Mouse (Mus musculus): ENCODE results near the gene Mctp1. TPM values are rescaled to one million over a fixed set of nuclear protein-coding genes. Genes with fewer than 3 reads are reported as not detected.
"Not testable (repeated sequence)": the region's sequence is repeated elsewhere in the genome, so short reads cannot be mapped to it uniquely, and the experiment has no call there.

Gene Mctp1
- polyA plus RNA-seq, 1 experiment from 2014 or later = 0.33 TPM

DNA sequence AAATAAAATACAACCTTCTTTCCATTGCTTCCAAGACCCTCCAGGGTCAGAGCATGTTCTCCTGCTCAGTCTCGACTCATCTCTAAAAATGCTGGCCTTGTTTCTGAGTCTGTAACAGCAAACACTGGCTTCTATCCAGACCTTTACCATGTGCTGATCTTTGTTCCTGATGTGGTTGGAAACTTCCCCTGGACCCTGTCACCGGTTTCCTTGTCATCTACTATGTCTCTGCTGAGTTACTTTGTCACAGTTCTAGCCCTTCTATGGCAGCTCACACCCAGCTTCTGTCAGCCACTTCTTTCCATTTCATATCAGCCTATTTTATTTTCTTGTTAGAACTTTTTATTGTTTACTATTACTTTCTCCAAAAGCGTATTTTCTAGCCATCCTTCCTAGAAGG lies 177.3 kb downstream of the Mctp1 start:
- Histone ChIP-seq H3K27ac (no peak overlapping the region), H3K27me3 (ENCODE audit: insufficient read depth, low read length) (no peaks in the 10 kb centered on the region), H3K36me3 (ENCODE audit: insufficient read depth, low read length) (no peaks in the 10 kb centered on the region), H3K4me3 (replicated peaks; ENCODE audit: low read depth, low read length) (no peak overlapping the region), H3K4me1 (replicated peaks; ENCODE audit: insufficient read depth, low read length) (no peaks in the 10 kb centered on the region), H3K9ac (ENCODE audit: low read depth, low read length) (no peak overlapping the region), H3K9me3 (replicated peaks; ENCODE audit: low read length) (no peaks in the 10 kb centered on the region), H3K4me2 (ENCODE audit: low read length) (no peak overlapping the region)
- ATAC-seq (replicated peaks; ENCODE audit: low FRiP score, low read depth) (no peak), DNase-seq (ENCODE audit: low spot score) (no peak)
- 82% methylated on average over 3 of the region's 3 CpGs for WGBS
- TF ChIP-seq CTCF (IDR thresholded peaks at IDR 0.05; ENCODE audit: low read depth) = no peak

DNA sequence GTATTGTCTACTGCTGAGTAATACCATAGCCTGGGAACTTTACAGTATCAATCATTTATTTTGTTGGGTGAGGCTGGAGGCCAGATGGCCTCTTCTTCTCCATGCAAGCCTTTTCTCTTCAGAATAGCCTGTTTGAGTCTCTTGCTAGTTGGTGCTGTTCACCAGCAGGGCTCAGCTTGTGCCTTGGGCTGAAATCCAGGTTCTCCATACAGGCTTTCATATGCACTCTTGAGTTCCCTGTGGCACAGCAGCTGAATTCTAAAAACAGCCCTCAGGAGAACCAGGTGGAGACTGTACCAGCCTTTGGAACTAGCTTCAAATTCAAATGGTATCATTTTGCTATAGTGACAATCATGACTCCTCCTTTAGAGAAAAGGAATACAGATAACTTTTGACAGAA lies 179.7 kb downstream of the Mctp1 start:
- ATAC-seq (replicated peaks; ENCODE audit: low FRiP score, low read depth) = no peak
- no peaks in the 10 kb centered on the region for H3K9me3 ChIP-seq (replicated peaks; ENCODE audit: low read length)

DNA sequence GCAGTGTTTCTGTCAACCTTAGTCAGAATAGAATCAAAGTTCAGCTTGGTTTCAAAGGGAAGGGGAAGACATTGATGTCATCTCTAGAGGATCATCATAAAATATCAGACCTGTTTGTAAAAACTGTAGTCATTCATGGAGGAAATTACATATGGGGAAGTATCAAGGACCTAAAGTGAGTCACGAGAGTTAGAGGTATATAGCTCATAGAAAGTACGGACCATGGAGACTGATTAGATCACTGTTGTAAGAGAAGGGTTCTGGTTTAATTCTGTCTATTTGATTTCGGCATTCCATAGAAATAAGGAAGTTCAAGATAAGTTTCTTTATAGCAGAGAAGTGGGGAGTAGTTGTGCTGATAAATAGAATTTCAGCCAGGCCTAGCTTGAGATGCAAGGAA lies 181.7 kb downstream of the Mctp1 start:
- TF ChIP-seq CTCF (IDR thresholded peaks at IDR 0.05; ENCODE audit: low read depth) = no peak
- H3K4me2 ChIP-seq (ENCODE audit: low read length) = no peak overlapping the region

More for the DNA sequence above, 179.7 kb downstream of the Mctp1 start:
- DNase-seq (ENCODE audit: low spot score) = no peak
- Histone ChIP-seq H3K4me1 (replicated peaks; ENCODE audit: insufficient read depth, low read length) (no peaks in the 10 kb centered on the region), H3K27me3 (ENCODE audit: insufficient read depth, low read length) (no peaks in the 10 kb centered on the region), H3K4me2 (ENCODE audit: low read length) (no peak overlapping the region), H3K27ac (no peak overlapping the region), H3K9ac (ENCODE audit: low read depth, low read length) (no peak overlapping the region), H3K36me3 (ENCODE audit: insufficient read depth, low read length) (no peaks in the 10 kb centered on the region), H3K4me3 (replicated peaks; ENCODE audit: low read depth, low read length) (no peak overlapping the region)
- no peak for TF ChIP-seq CTCF (IDR thresholded peaks at IDR 0.05; ENCODE audit: low read depth)

DNA sequence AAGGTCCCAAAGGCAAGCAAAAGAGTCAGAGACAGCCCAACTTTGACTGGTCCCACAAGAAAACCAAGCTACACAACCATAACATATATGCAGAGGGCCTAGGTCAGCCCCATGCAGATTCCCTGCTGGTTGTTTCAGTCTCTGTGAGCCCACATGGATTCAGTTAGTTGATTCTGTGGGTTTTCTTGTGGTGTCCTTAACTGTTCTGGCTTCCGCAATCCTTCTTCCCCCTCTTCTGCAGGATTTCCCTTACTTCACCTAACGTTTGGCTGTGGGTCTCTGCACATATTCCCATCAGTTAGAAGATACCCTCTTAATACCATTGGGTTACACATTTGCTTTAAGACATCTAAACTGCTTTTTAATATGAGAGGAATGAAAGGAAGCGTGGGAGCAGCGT lies 183.1 kb downstream of the Mctp1 start:
- Histone ChIP-seq H3K36me3 (ENCODE audit: insufficient read depth, low read length) (no peaks in the 10 kb centered on the region), H3K9me3 (replicated peaks; ENCODE audit: low read length) (no peaks in the 10 kb centered on the region), H3K4me3 (replicated peaks; ENCODE audit: low read depth, low read length) (no peak overlapping the region), H3K27ac (no peak overlapping the region), H3K27me3 (ENCODE audit: insufficient read depth, low read length) (no peaks in the 10 kb centered on the region), H3K9ac (ENCODE audit: low read depth, low read length) (no peak overlapping the region), H3K4me1 (replicated peaks; ENCODE audit: insufficient read depth, low read length) (no peaks in the 10 kb centered on the region), H3K4me2 (ENCODE audit: low read length) (no peak overlapping the region)
- WGBS = 88% methylated on average over 4 of the region's 4 CpGs
- TF ChIP-seq CTCF (IDR thresholded peaks at IDR 0.05; ENCODE audit: low read depth) = no peak
- ATAC-seq (replicated peaks; ENCODE audit: low FRiP score, low read depth) (no peak), DNase-seq (ENCODE audit: low spot score) (no peak)

More for the DNA sequence above, 181.7 kb downstream of the Mctp1 start:
- Histone ChIP-seq H3K4me3 (replicated peaks; ENCODE audit: low read depth, low read length) (no peak overlapping the region), H3K4me1 (replicated peaks; ENCODE audit: insufficient read depth, low read length) (no peaks in the 10 kb centered on the region), H3K27me3 (ENCODE audit: insufficient read depth, low read length) (no peaks in the 10 kb centered on the region), H3K36me3 (ENCODE audit: insufficient read depth, low read length) (no peaks in the 10 kb centered on the region), H3K27ac (no peak overlapping the region), H3K9ac (ENCODE audit: low read depth, low read length) (no peak overlapping the region), H3K9me3 (replicated peaks; ENCODE audit: low read length) (no peaks in the 10 kb centered on the region)
- WGBS = 87% methylated on average over 3 of the region's 3 CpGs
- DNase-seq (ENCODE audit: low spot score) (no peak), ATAC-seq (replicated peaks; ENCODE audit: low FRiP score, low read depth) (no peak)

GRCm38 (mm10) chr13:76568569-76569211 lies 184.4 kb downstream of the Mctp1 start:
- DNase-seq (ENCODE audit: low spot score) (no peak), ATAC-seq (replicated peaks; ENCODE audit: low FRiP score, low read depth) (no peak)
- Histone ChIP-seq H3K4me2 (ENCODE audit: low read length) (no peak overlapping the region), H3K4me3 (replicated peaks; ENCODE audit: low read depth, low read length) (no peak overlapping the region), H3K9me3 (replicated peaks; ENCODE audit: low read length) (no peaks in the 10 kb centered on the region), H3K27me3 (ENCODE audit: insufficient read depth, low read length) (no peaks in the 10 kb centered on the region), H3K9ac (ENCODE audit: low read depth, low read length) (no peak overlapping the region), H3K36me3 (ENCODE audit: insufficient read depth, low read length) (no peaks in the 10 kb centered on the region), H3K27ac (no peak overlapping the region), H3K4me1 (replicated peaks; ENCODE audit: insufficient read depth, low read length) (no peaks in the 10 kb centered on the region)
- WGBS = 70% methylated on average over 2 of the region's 2 CpGs
- peak; percentile 6; the same call in 1 of the 2 replicates for TF ChIP-seq CTCF (IDR thresholded peaks at IDR 0.05; ENCODE audit: low read depth)

DNA sequence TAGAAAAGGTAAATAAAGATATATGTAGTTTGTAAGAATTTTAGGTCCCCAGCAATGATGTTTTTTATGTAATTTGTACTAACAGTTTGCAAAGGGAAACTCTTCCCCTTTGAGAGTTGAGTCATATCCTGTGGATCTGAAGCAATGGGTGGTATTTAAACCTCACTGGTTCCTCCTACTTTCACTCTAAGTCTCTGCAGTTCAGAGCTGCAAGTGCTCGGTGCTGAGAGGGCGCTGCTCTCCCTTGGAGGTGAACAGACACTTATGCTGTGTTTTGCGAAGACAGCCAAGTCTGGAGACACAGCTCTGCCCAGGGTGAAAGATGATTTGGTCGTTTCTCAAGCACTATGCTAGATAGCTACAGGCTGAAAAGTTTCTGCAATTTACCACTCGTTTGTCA lies 195.1 kb downstream of the Mctp1 start:
- no peak overlapping the region for H3K27ac ChIP-seq
- H3K4me3 ChIP-seq (replicated peaks; ENCODE audit: low read depth, low read length) = no peak overlapping the region
- 34% methylated on average over 5 of the region's 5 CpGs for WGBS
- peak; percentile 10 for DNase-seq (ENCODE audit: low spot score)
- no peak overlapping the region for H3K4me2 ChIP-seq (ENCODE audit: low read length)
- H3K36me3 ChIP-seq (ENCODE audit: insufficient read depth, low read length) = no peaks in the 10 kb centered on the region
- H3K9ac ChIP-seq (ENCODE audit: low read depth, low read length) = no peak overlapping the region
- H3K27me3 ChIP-seq (ENCODE audit: insufficient read depth, low read length) = no peaks in the 10 kb centered on the region
- no peak for ATAC-seq (replicated peaks; ENCODE audit: low FRiP score, low read depth)
- H3K4me1 ChIP-seq (replicated peaks; ENCODE audit: insufficient read depth, low read length) = no peaks in the 10 kb centered on the region
- no peak for TF ChIP-seq CTCF (IDR thresholded peaks at IDR 0.05; ENCODE audit: low read depth)
- no peaks in the 10 kb centered on the region for H3K9me3 ChIP-seq (replicated peaks; ENCODE audit: low read length)

DNA sequence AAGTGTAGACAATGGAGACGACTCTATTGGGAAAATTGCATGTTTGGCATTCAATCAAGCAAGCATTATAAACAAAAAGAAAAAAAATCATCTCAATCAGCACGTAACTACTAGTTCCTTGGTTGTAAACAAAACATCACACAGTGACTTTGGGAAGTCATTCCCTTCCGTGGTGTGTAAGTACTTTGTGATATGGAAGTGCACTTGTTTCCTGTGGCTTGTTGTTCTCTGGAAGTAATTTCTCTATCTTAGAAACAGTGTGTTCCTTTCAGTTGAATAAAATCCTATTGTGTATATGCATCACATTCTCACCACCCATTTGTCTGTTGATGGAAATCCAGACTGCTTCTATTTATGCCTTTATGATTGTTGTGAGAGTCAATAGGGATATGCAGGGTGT lies 201.1 kb downstream of the Mctp1 start:
- H3K36me3 ChIP-seq (ENCODE audit: insufficient read depth, low read length) = no peaks in the 10 kb centered on the region
- no peak for TF ChIP-seq CTCF (IDR thresholded peaks at IDR 0.05; ENCODE audit: low read depth)
- no peaks in the 10 kb centered on the region for H3K27me3 ChIP-seq (ENCODE audit: insufficient read depth, low read length)
- no peak overlapping the region for H3K9ac ChIP-seq (ENCODE audit: low read depth, low read length)
- no peaks in the 10 kb centered on the region for H3K4me1 ChIP-seq (replicated peaks; ENCODE audit: insufficient read depth, low read length)
- no peak overlapping the region for H3K27ac ChIP-seq
- no peak overlapping the region for H3K4me3 ChIP-seq (replicated peaks; ENCODE audit: low read depth, low read length)
- no peak overlapping the region for H3K4me2 ChIP-seq (ENCODE audit: low read length)
- no peaks in the 10 kb centered on the region for H3K9me3 ChIP-seq (replicated peaks; ENCODE audit: low read length)
- WGBS = 77% methylated on average over 3 of the region's 3 CpGs
- ATAC-seq (replicated peaks; ENCODE audit: low FRiP score, low read depth) = no peak
- no peak for DNase-seq (ENCODE audit: low spot score)

DNA sequence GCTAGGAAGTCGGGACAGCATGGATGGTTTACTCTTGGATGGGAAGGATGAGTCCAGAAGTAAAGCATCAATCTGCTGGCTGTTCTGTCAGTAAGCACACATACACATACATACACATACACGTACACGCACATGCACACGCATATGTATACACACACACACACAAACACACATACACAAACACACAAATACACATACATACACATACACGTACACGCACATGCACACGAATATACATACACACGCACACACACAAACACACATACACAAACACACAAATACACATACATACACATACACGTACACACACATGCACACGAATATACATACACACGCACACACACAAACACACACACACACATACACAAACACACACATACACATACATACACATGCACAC lies 206.4 kb downstream of the Mctp1 start:
- H3K9me3 ChIP-seq (replicated peaks; ENCODE audit: low read length); H3K4me2 ChIP-seq (ENCODE audit: low read length); H3K27ac ChIP-seq; H3K27me3 ChIP-seq (ENCODE audit: insufficient read depth, low read length); DNase-seq (ENCODE audit: low spot score); H3K9ac ChIP-seq (ENCODE audit: low read depth, low read length); H3K36me3 ChIP-seq (ENCODE audit: insufficient read depth, low read length); H3K4me3 ChIP-seq (replicated peaks; ENCODE audit: low read depth, low read length); H3K4me1 ChIP-seq (replicated peaks; ENCODE audit: insufficient read depth, low read length): not testable (repeated sequence)
- WGBS = 89% methylated on average over 11 of the region's 11 CpGs
- ATAC-seq (replicated peaks; ENCODE audit: low FRiP score, low read depth) = peak; percentile 57
